Mouse (Mus musculus): ENCODE results near the gene Tnfrsf9. TPM values are rescaled to one million over a fixed set of nuclear protein-coding genes. Genes with fewer than 3 reads are reported as not detected.
A peak's percentile ranks its signal among the peaks of the same experiment; 100 is the strongest.

Tnfrsf9 gene
- polyA plus RNA-seq, 1 experiment from 2014 or later, result 1.2 TPM

DNA sequence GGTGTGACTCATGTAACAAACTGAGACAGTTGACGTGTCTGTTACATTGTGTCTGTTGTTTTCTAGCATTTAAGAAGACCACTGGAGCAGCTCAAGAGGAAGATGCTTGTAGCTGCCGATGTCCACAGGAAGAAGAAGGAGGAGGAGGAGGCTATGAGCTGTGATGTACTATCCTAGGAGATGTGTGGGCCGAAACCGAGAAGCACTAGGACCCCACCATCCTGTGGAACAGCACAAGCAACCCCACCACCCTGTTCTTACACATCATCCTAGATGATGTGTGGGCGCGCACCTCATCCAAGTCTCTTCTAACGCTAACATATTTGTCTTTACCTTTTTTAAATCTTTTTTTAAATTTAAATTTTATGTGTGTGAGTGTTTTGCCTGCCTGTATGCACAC, 30.3 kb downstream of the Tnfrsf9 start:
- Histone ChIP-seq H3K4me2 (no peak overlapping the region), H3K4me1 (no peaks in the 10 kb centered on the region), H3K9ac (no peak overlapping the region), H3K4me3 (replicated peaks) (no peak overlapping the region), H3K36me3 (no peaks in the 10 kb centered on the region), H3K27ac (no peak overlapping the region), H3K27me3 (replicated peaks) (no peaks in the 10 kb centered on the region), H3K9me3 (no peaks in the 10 kb centered on the region)
- 88% methylated on average over 7 of the region's 7 CpGs for WGBS
- ATAC-seq (ENCODE audit: insufficient read depth, low FRiP score, low read depth), result no peak

DNA sequence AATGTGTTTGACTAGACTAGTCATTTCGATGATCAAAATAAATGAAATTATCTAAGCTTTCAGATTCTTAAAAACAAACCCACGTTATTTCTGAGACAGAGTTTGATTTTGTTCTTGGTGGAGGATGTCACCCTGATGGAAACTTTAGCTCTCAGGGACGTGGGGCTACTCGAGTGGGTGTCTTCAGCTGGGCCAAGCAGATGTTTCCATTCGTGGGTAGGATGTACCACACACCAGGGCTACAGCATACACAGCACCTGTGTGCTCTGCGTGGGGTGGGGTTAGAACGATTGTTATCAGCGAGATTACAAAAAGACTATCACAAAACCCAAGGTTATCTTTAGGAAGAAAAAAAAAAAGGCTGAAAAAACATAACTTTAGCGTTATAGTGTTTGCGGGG, 36.6 kb downstream of the Tnfrsf9 start:
- Histone ChIP-seq H3K4me2 (no peak overlapping the region), H3K9ac (no peak overlapping the region), H3K4me1 (no peaks in the 10 kb centered on the region), H3K27me3 (replicated peaks) (no peaks in the 10 kb centered on the region), H3K9me3 (no peaks in the 10 kb centered on the region), H3K27ac (no peak overlapping the region), H3K4me3 (replicated peaks) (no peak overlapping the region), H3K36me3 (no peaks in the 10 kb centered on the region)
- no peak for ATAC-seq (ENCODE audit: insufficient read depth, low FRiP score, low read depth)
- WGBS, result 73% methylated on average over 10 of the region's 10 CpGs

DNA sequence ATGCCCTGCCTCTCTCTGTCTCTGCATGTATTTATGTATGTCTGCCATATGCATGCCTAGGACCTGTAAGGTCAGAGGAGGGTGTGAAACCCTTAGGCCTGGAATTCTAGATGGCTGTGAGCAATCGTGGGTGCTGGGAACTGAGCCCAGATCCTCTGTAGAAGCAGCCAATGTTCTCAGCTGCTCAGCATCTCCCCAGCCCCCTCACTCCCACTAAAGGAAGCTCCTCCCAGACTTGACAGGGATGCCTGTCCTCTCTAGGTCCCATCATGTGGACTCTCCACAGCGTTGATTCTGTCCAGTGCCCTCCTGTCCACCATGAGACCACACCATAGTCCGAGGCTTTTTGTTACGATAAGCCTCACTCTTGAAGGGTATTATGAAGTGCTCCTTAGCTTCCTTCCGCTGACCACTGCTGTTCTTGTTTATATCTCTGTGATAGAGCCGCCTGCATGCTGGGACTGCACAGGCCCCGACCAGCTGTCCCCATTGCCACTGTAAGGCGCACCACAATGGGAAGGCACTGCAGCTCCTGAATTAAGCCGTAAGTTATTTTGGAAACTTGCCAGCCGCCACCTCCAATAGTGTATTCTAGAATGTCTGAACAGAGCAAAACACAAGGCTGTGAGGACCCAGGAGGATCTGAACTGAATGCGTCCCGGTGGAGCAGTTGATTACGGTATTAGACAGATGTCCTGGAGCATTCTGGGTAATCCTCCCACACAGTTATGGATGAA, 42.2 kb downstream of the Tnfrsf9 start:
- H3K27ac ChIP-seq, result no peak overlapping the region

DNA sequence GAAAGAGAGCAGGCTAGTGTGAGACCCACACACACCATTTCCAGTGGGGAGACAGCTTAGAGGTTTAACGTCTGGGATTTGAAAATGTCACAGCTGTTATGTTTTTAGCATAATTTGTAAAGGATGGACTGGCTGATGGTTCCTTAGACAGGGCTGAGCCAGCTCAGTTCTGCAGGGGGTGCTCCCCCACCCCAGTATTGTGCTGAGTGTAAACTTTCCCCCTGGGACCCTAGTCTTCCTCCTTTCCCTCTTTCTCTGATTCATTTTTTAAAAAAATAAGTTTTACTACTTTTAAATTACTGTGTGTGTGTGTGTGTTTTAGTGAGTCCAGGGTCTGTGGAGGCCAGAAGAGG, 42.7 kb downstream of the Tnfrsf9 start:
- ATAC-seq (ENCODE audit: insufficient read depth, low FRiP score, low read depth), result peak; percentile 22; the same call in 1 of the 2 replicates
- 44% methylated on average over 1 of the region's 1 CpGs for WGBS
- H3K36me3 ChIP-seq, result no peaks in the 10 kb centered on the region

More for the DNA sequence above, 42.2 kb downstream of the Tnfrsf9 start:
- no peak overlapping the region for H3K4me3 ChIP-seq (replicated peaks)
- H3K4me1 ChIP-seq, result no peaks in the 10 kb centered on the region; the same call in 1 of the 2 replicates
- H3K36me3 ChIP-seq, result no peaks in the 10 kb centered on the region
- H3K4me2 ChIP-seq, result no peak overlapping the region
- H3K9me3 ChIP-seq, result no peaks in the 10 kb centered on the region
- no peaks in the 10 kb centered on the region for H3K27me3 ChIP-seq (replicated peaks)
- WGBS, result 45% methylated on average over 13 of the region's 13 CpGs
- peak; percentile 58; the same call in 1 of the 2 replicates for ATAC-seq (ENCODE audit: insufficient read depth, low FRiP score, low read depth)
- no peak overlapping the region for H3K9ac ChIP-seq

DNA sequence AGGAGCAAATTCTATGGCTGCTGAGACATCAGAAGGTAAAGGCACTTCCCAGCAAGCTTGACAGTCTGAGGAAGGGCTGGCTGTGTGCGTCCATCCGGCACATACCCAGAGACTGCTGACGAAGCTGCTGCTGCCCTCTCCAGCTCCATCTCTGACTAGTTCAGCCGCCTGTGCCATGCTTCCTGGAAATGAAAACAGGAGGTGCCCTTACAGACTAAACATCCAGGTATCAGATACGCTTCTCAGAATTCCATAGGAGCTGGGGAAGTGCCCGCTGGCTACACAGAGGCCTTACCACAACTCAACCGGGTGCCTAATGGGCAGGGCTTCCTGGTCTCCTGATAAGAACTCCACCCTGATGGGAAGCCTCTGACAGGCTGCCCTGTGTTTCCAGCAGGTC, 44.2 kb downstream of the Tnfrsf9 start:
- WGBS, result 71% methylated on average over 7 of the region's 7 CpGs
- no peak overlapping the region for H3K9ac ChIP-seq
- H3K4me2 ChIP-seq, result no peak overlapping the region
- H3K4me3 ChIP-seq (replicated peaks), result no peak overlapping the region
- no peaks in the 10 kb centered on the region for H3K36me3 ChIP-seq
- no peaks in the 10 kb centered on the region for H3K27me3 ChIP-seq (replicated peaks)
- H3K27ac ChIP-seq, result no peak overlapping the region
- no peaks in the 10 kb centered on the region; the same call in 1 of the 2 replicates for H3K4me1 ChIP-seq
- ATAC-seq (ENCODE audit: insufficient read depth, low FRiP score, low read depth), result no peak
- no peaks in the 10 kb centered on the region for H3K9me3 ChIP-seq

More for the DNA sequence above, 42.7 kb downstream of the Tnfrsf9 start:
- Histone ChIP-seq H3K9me3 (no peaks in the 10 kb centered on the region), H3K4me3 (replicated peaks) (no peak overlapping the region), H3K4me1 (no peaks in the 10 kb centered on the region; the same call in 1 of the 2 replicates), H3K27ac (no peak overlapping the region), H3K27me3 (replicated peaks) (no peaks in the 10 kb centered on the region), H3K4me2 (no peak overlapping the region), H3K9ac (no peak overlapping the region)

DNA sequence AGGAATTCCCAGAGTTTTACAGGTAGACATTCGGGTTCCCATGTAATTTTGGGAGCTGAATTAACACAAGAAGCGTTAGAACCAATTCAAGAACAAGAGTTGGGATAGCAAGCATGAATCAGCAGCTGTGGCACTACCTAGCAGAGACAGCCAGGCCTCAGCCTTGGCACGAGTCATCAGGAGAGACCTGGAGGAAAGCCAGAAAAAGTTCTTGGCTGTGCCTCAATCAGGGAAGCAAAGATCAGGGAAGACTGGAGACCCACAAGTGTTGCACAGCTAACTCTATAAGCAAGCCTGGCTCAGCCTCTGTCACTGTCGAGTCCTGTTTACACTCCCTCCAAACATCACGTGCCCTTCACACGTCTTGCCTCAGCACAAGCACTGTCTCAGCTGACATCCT, 47.9 kb downstream of the Tnfrsf9 start:
- no peak overlapping the region for H3K9ac ChIP-seq
- no peaks in the 10 kb centered on the region for H3K36me3 ChIP-seq
- no peak overlapping the region for H3K27ac ChIP-seq
- no peaks in the 10 kb centered on the region for H3K9me3 ChIP-seq
- peaks cover 5% of the 10 kb centered on the region; the same call in 1 of the 2 replicates for H3K4me1 ChIP-seq
- H3K4me3 ChIP-seq (replicated peaks), result no peak overlapping the region
- 36% methylated on average over 6 of the region's 6 CpGs for WGBS
- no peaks in the 10 kb centered on the region for H3K27me3 ChIP-seq (replicated peaks)
- no peak overlapping the region for H3K4me2 ChIP-seq
- ATAC-seq (ENCODE audit: insufficient read depth, low FRiP score, low read depth), result no peak

DNA sequence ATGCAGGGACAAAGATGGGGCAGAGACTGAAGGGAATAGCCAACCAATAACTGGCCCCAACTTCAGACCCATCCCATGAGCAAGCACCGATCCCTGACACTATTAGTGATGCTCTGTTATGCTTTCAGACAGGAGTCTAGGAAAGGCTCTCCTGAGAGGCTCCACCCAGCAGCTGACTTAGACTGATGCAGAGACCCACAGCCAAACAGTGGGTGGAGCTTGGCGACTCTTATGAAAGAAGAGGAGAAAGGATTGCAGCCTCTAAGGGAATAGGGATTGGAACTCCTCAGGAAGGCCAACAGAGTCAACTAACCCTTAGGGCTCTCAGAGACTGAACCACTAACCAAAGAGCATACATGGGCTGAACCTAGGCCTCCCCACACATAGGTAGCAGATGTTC, 49.3 kb downstream of the Tnfrsf9 start:
- Histone ChIP-seq H3K4me1 (peaks cover 5% of the 10 kb centered on the region; the same call in 1 of the 2 replicates), H3K4me3 (replicated peaks) (no peak overlapping the region), H3K9me3 (no peaks in the 10 kb centered on the region), H3K27ac (no peak overlapping the region), H3K9ac (no peak overlapping the region), H3K27me3 (replicated peaks) (no peaks in the 10 kb centered on the region), H3K4me2 (no peak overlapping the region), H3K36me3 (no peaks in the 10 kb centered on the region)
- 72% methylated on average over 2 of the region's 2 CpGs for WGBS
- ATAC-seq (ENCODE audit: insufficient read depth, low FRiP score, low read depth), result no peak

DNA sequence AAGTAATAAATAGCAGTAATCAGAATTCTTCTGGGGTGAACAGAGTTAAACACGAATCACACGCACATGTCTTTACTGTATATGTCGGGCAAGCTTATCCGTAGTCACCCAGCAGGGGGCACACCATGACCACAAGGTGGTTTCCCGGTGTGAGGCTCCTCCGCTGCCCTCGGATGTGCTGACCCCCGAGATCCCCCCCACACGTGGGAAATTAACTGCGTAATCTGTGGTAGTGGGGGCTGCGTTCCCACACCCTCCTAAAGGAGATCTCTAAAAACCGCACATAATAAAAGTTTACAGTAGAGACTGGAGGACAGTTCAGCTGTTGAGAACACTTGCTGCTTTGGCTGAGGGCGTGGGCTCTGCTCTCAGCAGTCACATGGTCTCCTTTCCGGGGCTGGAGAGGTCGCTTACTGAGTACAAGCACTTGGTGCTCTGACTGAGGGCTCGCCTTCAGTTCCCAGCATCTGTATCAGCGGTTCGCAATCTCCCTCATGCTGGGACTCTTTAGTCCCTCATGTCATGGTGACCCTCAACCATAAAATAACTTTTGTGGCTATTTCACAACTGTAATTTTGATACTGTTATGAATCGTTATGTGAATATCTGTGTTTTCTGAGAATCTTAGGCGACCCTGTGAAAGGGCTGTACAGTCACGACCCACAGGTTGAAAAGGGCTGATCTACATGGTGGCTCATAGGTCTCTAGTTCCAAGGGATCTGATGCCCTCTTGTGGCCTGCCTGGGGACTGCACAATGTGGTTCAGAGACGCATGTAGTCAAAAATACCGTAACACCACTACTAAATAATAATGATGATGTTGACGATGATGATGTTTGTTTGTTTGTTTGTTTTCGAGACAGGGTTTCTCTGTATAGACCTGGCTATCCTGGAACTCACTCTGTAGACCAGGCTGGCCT, 50.5 kb downstream of the Tnfrsf9 start:
- ATAC-seq (ENCODE audit: insufficient read depth, low FRiP score, low read depth), result peak; percentile 41; the same call in 1 of the 2 replicates
- no peak overlapping the region for H3K9ac ChIP-seq
- peak overlapping the region; percentile 18 for H3K4me3 ChIP-seq (replicated peaks)
- no peaks in the 10 kb centered on the region for H3K27me3 ChIP-seq (replicated peaks)
- H3K27ac ChIP-seq, result no peak overlapping the region
- H3K4me1 ChIP-seq, result peaks cover 5% of the 10 kb centered on the region; the same call in 1 of the 2 replicates
- peak overlapping the region; percentile 52 for H3K4me2 ChIP-seq
- no peaks in the 10 kb centered on the region for H3K9me3 ChIP-seq
- no peaks in the 10 kb centered on the region for H3K36me3 ChIP-seq
- 11% methylated on average over 25 of the region's 25 CpGs for WGBS

DNA sequence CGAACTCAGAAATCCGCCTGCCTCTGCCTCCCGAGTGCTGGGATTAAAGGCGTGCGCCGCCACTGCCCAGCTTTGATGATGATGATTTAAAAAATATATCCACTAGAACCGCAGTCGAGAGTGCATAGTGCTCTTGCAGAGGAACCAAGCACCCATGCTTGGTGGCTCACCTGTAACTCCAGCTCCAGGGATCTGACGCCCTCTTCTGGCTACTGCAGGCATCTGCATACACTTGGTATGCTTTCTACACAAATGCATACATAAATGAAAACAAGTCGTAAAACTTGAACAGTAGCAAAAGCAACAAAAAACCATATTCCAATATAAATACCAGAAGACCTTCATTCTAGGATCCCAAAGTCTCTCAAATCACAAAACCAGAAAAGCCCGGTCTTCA, 51.2 kb downstream of the Tnfrsf9 start:
- H3K36me3 ChIP-seq, result no peaks in the 10 kb centered on the region
- no peak overlapping the region for H3K4me2 ChIP-seq
- no peak overlapping the region for H3K4me3 ChIP-seq (replicated peaks)
- peaks cover 5% of the 10 kb centered on the region; the same call in 1 of the 2 replicates for H3K4me1 ChIP-seq
- H3K27ac ChIP-seq, result no peak overlapping the region
- no peaks in the 10 kb centered on the region for H3K9me3 ChIP-seq
- 65% methylated on average over 11 of the region's 11 CpGs for WGBS
- H3K27me3 ChIP-seq (replicated peaks), result no peaks in the 10 kb centered on the region
- H3K9ac ChIP-seq, result no peak overlapping the region
- ATAC-seq (ENCODE audit: insufficient read depth, low FRiP score, low read depth), result no peak

DNA sequence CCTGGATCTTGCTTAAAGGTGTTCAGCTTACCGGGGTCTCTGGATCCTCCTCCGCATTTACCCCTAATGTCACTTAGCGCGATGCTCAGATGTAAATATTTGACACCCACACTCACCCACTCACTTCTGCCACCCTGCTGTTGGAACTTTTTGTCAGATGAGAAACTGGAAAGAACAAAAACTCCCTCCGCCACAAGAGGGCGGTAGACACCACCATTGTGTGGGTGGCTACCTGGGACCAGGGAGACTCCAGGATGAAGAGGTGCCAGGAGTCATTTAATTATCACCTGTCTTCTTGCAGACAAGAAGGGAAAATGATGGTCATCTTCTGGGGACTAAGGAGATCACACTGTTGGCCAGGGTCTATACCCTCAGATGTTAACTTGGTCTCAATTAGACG, 52.2 kb downstream of the Tnfrsf9 start:
- Histone ChIP-seq H3K27me3 (replicated peaks) (no peaks in the 10 kb centered on the region), H3K27ac (no peak overlapping the region), H3K4me1 (peaks cover 5% of the 10 kb centered on the region; the same call in 1 of the 2 replicates), H3K4me3 (replicated peaks) (no peak overlapping the region), H3K9me3 (no peaks in the 10 kb centered on the region), H3K9ac (no peak overlapping the region), H3K4me2 (no peak overlapping the region), H3K36me3 (no peaks in the 10 kb centered on the region)
- 20% methylated on average over 7 of the region's 7 CpGs for WGBS
- ATAC-seq (ENCODE audit: insufficient read depth, low FRiP score, low read depth), result no peak

DNA sequence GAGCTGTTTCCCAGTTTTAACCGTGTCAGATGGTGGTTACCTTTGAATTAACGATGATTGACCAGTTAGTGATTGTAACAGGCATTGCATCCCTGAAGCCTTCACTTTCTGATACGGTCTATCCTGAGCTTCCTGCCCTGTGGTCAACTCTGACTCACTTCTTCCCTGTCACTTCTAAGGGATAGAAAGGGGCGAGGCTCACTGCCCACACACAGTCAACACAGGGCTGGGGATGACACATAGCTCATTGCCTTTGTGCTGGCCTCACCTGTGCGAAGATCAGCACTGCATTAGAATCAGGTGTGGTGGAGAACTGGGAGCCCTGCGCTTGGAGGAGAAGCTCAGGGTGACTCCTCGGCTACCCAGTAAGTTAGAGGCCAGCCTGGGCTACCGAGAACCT, 54.6 kb downstream of the Tnfrsf9 start:
- H3K9me3 ChIP-seq, result no peaks in the 10 kb centered on the region
- H3K4me3 ChIP-seq (replicated peaks), result no peak overlapping the region
- no peak overlapping the region for H3K9ac ChIP-seq
- H3K36me3 ChIP-seq, result no peaks in the 10 kb centered on the region
- no peak overlapping the region for H3K4me2 ChIP-seq
- H3K4me1 ChIP-seq, result peaks cover 5% of the 10 kb centered on the region; the same call in 1 of the 2 replicates
- no peak overlapping the region for H3K27ac ChIP-seq
- no peak for ATAC-seq (ENCODE audit: insufficient read depth, low FRiP score, low read depth)
- WGBS, result 89% methylated on average over 8 of the region's 8 CpGs
- no peaks in the 10 kb centered on the region for H3K27me3 ChIP-seq (replicated peaks)

DNA sequence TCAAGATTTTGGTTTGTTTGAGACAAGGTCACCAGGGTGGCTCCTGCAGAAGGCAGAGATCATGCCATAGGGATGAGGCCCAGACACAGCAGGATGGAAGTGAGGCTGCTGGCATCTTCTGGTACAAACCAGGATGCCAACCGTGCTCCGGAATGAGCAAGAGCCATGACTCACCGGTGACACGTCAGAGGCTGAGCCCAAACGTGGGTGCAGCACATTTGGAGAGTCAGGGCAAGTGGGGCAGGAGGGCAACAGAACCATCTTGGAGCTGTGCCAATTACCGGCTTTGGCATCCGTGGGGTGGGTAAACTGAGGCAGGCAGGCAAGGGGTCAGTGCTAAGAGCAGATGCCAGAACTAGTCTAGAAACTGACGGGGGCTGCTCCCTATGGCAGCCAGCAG, 58.9 kb downstream of the Tnfrsf9 start:
- Histone ChIP-seq H3K4me2 (no peak overlapping the region), H3K9me3 (no peaks in the 10 kb centered on the region), H3K36me3 (no peaks in the 10 kb centered on the region), H3K27me3 (replicated peaks) (no peaks in the 10 kb centered on the region), H3K9ac (no peak overlapping the region), H3K4me1 (no peaks in the 10 kb centered on the region), H3K27ac (no peak overlapping the region), H3K4me3 (replicated peaks) (no peak overlapping the region)
- WGBS, result 77% methylated on average over 8 of the region's 8 CpGs
- no peak for ATAC-seq (ENCODE audit: insufficient read depth, low FRiP score, low read depth)
